Mouse (Mus musculus) erythroblast, embryonic 14.5 days (primary cell): ENCODE results near the gene Sclt1.

Source experiments
- GATA1 ChIP-seq: IDR thresholded peaks from 2 replicates; pipeline ENCODE4 v1.6.1; 2012; ENCODE audit warnings: low read length, inconsistent platforms, mixed read lengths
- TAL1 ChIP-seq: IDR thresholded peaks from 3 replicates; pipeline ENCODE4 v1.6.1; 2012; ENCODE audit warnings: low read length, inconsistent platforms, mixed read lengths

- TF ChIP-seq GATA1 (no peak), TAL1 (no peak)
Measured at GRCm38 (mm10) chr3:41583621-41584020, 158.7 kb downstream of the Sclt1 start.
